Mouse (Mus musculus) C2C12 (cell line): Measurements from ENCODE around the gene Mdc1.

ENCODE experiments used
- CEBPB ChIP-seq: IDR thresholded peaks from one replicate; pipeline ENCODE4 v1.6.1; 2011; ENCODE audit warnings: low read depth, mild to moderate bottlenecking, control low read depth, moderate library complexity
- CTCF ChIP-seq: IDR thresholded peaks from one replicate; pipeline ENCODE4 v1.5.1; 2011; ENCODE audit not compliant: control insufficient read depth, insufficient read depth, insufficient read length
- MYOG ChIP-seq: IDR thresholded peaks from one replicate; pipeline ENCODE4 v1.6.1; 2011; ENCODE audit not compliant: control insufficient read depth, insufficient read length; ENCODE audit errors: extremely low read depth
- USF1 ChIP-seq: IDR thresholded peaks from one replicate; pipeline ENCODE4 v1.6.1; 2011; ENCODE audit warnings: low read depth, mild to moderate bottlenecking, control low read depth, moderate library complexity

DNA sequence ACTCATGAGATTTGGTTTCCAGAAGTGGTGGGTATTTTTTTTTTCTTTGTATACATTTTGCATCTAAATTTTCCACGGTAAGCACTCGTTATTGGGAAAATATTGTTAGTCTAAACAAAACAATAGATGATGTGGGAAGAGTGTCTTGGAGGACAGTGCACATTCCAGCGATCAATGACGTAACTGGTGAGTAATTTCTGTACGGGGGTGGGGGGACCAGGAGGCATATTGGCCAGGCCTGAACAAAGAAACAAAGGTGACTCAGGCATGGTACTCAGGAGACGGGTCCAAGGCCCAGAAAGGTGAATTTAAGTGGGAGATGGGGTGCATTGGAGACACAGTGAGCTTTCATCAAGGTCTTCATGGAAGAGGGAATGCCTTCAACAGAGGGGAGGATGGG lies 45.7 kb upstream of the Mdc1 start:
- TF ChIP-seq CTCF, result no peak
- TF ChIP-seq USF1, result no peak
- peak; percentile 16 for TF ChIP-seq CEBPB
- TF ChIP-seq MYOG, result no peak
